Mouse (Mus musculus) spleen, adult 2 months (tissue): ENCODE data around the gene Exoc4.

Experiments used
- CTCF ChIP-seq: fragments of 200-500 bp; IDR thresholded peaks from 2 replicates; pipeline ENCODE4 v1.5.1; 2011; ENCODE audit warnings: mild to moderate bottlenecking, inconsistent platforms; ENCODE audit not compliant: insufficient read depth, insufficient read length, insufficient replicate concordance; ENCODE audit errors: extremely low read depth
- POLR2A ChIP-seq: fragments of 200-500 bp; IDR thresholded peaks from 2 replicates; pipeline ENCODE4 v1.6.1; 2011; ENCODE audit warnings: low read depth, low read length, inconsistent platforms

GRCm38 (mm10) chr6:33227371-33227770 lies 21.5 kb upstream of the Exoc4 start:
- TF ChIP-seq POLR2A (no peak), CTCF (no peak)
